Mouse (Mus musculus): Measurements from ENCODE around the gene Tmem179b.
"Not testable (repeated sequence)": the region's sequence is repeated elsewhere in the genome, so short reads cannot be mapped to it uniquely, and the experiment has no call there.

Tmem179b gene

DNA sequence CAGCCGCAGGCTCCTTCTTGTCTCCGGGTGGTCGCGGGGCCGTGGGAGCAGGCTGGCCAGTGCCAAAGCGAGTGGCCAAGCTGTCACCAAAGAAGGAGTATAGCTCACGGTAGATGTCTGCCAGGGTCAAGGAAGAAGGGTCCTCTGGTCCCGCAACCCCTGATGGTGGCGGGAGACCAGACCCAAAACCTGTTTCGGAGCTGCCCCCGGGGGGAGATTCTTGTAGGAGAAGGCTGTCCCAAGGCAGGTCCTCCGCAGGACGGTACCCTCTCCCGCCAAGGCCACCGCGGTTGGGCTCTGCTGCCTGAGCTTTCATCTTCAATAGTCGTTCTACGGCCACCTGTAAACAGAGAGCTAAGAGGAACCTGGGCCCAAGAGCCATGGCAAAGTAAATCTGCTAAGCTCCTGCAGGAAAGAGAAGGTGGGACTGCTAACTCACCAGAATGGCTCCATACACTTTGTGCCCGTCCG is 719 bp upstream of the Tmem179b start:
- DNase-seq: no peak

DNA sequence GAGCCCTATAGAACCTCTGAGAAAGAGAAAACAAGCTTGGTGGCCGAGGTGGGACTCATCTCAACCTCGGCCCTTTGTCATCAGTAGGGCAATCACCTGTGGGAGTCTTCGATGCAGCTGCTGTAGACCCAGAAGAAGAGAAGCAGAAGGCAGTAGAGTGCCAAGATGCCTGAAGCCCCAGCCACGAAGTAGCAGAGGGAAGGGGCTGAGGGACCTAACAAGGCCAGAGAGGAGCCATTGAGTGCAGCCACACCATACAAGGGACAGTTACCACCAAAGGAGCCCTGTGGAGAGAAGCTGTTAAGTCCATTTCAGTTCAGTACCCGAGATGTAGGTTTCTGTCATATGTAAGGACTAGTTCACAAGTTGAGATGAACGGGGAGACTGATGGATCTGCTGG is 858 bp downstream of the Tmem179b start:
- DNase-seq: no peak

DNA sequence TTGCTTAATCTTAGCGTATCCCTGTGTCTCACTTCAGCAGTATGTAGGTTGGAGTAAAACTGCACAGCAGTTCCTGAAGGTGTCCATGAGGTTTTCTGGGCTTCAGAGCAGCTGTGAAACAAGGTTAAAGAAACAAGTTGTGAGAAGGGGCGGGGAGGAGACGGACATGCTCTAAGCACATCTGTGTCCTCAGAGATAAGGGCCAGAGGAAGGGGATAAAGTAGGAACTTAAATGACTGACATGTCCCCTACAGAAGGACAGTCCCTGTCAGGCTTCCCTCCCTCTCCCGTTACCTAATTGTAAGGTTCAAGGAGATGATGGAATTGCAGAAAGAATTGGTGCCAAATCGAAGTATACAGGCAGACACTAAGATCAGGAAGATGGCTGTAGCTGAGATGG is 1.3 kb downstream of the Tmem179b start:
- DNase-seq: no peak

DNA sequence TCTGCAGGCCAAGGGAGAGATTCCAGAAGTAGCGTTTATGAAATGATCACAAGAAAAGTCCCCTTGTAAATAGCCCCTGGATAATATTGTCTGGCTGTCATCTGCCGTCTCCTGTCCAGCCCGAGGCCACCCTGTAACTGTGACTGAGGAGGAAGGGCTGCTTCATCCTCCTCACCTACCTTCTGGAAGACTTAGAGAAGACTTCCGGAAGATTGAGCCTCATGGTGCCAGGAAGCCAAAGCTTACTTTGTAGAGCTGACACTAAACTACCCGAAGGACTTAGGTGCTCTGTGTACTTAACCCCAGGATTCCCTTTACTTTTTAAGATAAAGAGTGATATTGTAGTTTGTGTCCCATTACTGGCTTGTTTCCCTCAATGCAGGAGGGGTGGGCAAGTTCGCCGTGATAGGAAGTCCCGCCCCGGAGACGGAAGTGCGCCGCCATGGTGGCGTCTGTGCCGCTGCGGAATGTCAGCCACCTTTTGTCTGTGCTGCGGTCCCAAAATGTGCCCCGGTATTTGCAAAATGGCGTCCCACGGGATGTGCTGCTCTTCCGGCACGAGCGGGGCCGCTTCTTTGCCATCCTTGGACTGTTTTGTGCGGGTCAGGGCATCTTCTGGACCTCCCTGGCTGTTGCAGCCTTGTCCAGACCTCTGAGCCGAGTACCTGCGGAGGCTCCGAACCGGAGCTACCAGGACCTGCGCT is 3.5 kb downstream of the Tmem179b start, which contains the start of gene Tmem223:
Gene Tmem223 (plus strand): TSS at position 430 of the 704 bp plus-strand sequence.
- peak; percentile 87 for DNase-seq

DNA sequence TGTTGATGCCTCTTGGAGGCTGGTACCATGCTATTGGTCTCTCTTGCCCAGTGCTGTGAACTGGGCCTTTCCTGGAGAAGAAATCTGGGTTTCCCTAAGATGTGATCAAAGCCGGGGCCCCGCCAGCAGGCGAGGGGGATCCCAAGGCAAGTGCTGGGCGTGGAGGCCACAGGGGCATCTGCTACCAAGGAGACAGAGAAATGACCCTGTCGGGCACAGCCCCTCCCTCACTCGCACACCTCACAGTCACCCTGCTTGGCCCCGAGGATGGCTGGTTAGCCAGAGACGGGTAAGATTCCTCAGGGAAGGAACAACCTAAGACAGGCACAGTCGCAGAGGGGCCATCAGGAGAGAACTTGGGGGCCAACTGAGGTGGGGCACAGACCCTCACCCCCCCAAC is 8.7 kb downstream of the Tmem179b start:
- DNase-seq: no peak

DNA sequence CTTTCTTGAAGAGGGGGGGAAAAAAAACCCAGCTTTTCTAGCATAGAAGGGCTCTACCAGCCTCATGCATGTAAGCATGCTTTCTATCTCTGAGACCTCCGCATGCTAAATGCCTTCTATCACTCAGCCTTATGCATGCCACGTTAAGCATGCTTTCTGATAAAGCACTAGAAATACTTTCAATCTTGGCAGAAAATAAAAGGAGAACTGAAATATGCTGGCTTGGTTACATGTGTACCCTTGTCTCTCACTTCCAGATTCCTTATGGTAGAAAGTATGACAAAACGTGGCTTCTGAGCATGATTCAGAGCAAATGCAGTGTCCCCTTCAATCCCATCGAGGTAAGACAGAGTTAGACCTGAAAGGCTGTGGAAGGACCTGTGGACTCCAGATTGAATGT is 11.0 kb downstream of the Tmem179b start:
- DNase-seq: no peak

DNA sequence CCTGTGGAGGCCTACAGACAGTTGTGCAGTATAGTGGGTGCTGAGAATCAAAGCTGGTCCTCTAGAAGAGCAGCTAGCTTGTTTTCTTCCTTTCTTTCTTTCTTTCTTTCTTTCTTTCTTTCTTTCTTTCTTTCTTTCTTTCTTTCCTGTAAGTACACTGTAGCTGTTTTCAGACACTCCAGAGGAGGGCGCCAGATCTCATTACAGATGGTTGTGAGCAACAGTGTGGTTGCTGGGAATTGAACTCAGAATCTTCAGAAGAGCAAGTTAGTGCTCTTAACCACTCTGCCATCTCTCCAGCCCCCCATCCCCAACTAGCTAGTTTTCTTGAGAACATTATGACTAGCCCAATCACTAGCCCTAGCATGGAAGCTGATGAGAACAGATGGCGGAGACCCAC is 13.5 kb downstream of the Tmem179b start:
- peak; percentile 14 for DNase-seq

DNA sequence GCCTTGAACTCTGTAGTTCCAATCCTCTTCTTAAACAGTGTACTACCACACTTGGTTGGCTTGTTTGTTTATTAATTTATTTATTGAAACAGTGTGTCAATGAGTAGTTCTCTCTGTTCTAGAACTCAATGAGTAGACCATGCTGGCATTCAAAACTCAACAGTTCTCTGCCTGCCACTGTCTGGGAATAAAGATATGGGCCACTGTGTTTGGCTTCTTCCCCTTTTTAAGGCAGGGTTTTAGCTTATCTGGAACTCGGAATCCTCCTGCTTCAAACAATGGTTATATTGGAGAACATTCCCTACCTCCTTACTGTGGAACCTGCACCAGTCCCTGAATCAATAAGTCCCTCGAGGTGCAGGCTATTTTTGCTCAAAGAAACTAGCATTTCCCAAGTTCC is 15.4 kb downstream of the Tmem179b start:
- no peak for DNase-seq

DNA sequence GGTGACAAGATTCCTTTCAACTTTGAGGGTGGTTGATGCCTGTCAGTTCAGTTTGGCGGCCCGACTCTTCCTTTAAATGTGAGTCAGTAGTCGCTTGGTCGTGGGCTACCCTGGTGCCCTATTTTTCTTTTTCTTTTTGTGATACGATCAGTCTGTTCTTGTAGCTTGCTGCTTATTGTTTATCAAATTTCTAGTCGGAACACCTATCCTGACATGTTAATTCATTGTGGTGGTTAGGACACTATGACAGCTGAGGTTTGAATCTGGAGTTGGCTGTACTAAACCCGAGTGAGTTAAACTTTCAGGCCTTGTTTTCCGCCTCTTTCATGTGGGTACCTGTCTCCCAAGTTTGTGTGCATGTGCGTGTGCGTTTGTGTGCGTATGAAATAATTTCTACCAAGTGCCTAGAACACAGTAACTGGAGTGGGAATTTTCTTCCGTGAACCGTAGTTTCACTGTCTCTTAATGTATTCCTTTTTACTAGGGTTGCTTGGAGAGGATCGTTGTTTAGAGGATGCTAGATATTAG is 16.7 kb downstream of the Tmem179b start:
- no peak for DNase-seq

DNA sequence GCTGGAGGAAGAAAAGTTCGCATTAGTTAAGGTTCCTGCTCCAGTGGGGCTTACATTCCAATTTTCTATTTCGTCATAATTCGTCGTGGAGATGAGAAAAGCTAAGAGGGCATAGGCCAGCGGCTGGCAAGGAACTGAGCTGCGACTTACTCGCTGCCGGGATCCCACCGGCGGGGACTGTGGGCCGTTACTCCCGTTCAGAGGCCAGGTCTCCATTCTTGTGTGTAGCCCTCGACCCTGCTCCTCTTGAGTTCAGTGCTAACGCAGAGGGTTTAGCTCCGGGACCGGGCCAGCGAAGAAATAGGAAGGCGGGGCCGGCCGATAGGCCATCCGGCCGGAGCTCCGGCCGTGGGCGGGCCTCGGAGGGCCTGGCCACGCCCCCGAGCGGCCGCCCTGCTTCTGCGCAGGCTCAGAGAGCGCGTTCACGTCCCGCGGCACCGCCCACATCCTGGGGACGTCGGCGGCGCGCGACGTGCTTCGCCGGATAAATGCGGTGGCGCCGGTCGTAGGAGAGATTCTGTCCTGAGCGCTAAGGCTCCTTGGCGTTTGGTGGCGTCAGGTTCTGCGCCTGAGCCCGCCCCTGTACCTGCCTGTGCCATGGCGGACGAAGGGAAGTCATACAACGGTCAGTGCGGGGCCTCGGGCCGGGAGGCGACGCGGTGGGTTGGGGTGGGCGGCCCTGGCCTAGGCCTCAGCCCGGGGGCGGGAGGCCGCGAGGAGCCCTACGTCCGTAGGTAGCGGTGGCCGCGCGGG is 17.5 kb downstream of the Tmem179b start, which contains the start of gene Nxf1:
Gene Nxf1 (plus strand): TSS at position 439 of the 753 bp plus-strand sequence.
- peak; percentile 93 for DNase-seq

DNA sequence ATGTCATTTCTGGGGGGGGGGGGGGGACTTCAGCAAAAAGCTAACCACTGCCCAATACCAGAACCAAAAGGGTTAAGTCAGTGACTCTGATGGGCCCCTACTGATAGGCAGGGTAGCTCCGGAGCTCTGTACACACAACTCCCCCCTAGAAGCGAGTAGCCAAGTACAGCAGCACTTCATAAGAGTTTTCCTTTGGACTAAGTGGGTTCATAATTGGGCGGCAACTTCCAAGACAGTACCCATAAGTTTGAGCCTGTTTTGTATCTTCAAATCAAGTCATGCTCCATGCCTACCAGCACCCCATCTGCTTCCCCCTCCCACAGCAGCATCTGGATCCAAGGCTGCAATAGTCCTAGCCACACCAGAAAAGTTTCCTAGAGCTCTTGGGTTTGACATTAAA is 18.6 kb downstream of the Tmem179b start:
- DNase-seq: no peak

DNA sequence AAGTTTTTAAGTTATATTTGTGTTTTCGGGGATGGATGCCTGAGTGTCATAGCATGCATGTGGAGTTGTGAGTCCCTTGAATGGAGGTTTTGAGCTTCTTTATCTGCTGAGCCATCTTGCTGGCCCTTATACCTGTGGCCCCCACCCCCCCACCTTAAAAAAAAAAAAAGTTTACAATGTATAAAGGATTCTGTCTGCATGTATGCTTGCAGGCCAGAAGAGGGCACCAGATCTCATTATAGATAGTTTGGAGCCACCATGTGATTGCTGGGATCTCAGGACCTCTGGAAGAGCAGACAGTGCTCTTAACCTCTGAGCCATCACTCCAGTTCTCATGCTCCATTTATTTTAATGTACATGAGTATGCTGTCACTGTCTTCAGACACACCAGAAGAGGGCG is 26.9 kb downstream of the Tmem179b start:
- no peak for DNase-seq

DNA sequence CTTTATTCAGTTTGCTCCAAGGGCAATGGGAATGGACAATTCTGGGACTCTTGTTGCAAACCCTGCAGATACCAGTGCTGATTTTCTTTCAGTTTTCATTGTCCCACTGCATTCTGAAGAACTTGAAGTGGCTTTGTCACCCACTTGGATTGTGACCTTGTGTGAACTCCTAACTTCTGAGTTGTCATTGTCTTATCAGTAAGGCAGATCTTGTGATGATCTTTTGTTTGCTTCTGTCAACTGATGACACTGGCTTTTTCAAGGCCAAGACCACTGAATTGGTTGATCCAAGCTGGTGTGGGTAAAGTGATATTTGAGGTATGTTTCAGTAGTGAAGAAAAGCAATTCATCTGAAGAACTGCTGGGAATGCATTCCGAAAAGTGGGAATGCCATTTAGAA is 28.9 kb downstream of the Tmem179b start:
- DNase-seq: no peak

DNA sequence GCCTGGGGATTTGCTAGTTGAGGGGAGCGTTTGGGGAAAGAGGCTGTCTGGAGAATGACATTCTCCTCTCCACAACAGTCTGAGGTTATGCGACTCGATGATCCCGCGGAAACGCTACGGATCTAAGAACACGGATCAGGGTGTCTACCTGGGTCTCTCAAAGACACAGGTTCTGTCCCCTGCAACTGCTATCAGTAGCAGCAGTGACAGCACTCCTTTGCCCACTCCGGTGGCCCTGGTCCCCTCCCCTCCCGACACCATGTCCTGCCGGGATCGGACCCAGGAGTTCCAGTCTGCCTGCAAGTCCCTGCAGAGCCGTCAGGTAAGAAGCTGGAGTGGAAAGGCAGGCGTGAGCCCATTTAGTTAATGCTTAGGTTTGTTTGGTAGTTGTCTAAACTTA is 32.1 kb downstream of the Tmem179b start:
- DNase-seq: no peak

DNA sequence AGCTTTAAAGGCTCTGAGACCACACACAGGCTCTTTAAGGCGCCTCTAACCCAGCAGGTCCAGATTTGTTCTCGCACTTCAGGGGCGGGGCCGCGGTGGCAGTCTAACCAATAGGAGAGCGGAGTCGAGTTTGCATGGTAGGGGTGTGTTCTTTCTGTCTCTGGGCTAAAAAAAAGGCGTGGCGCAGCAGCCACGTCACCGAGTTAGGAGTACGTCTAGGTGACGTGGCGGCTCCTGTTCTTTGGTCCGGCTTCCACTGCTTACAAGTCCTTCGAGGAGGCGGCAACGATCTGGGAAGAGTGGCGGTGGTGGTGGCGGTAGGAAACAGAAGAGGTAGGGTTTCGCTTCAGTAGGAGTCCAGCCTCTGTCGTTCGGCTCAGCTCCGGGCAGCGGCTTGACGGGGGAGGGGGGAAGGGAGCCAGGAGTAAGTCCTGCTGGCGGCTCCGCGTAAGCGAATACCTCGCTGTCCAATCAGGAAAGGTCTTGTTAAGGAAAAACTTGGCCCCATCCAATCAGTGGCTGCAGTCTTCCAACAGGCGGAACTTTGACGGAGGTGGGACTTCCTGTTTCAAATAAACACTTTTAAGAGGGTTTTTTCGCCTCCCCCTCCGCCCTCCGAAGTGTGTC is 32.9 kb downstream of the Tmem179b start, which contains the start of gene Stx5a:
Gene Stx5a (plus strand): TSS at position 171 of the 627 bp plus-strand sequence.
- peak; percentile 99 for DNase-seq

DNA sequence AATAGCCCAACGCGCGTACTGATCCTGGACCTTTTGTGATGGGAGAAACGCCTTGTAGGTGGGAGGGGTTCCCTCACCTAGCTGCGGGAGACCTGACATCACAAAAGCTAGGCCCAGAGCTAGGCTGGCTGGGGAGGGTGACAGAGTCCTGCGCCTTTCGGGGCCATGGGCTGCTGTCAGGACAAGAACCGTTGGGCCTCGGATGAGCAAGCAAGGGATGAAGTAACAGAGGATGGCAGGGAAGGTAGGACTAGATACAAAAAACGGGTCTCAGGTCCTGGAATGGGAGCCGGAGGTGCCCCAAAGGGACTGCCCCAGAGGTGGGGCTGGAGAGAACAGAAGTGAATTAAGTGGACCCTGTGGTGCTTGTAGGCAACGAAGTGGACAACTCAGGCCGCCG is 33.7 kb downstream of the Tmem179b start, which contains the start of gene 1700092M07Rik:
Gene 1700092M07Rik (plus strand): TSS at position 116 of the 400 bp plus-strand sequence.
- DNase-seq: no peak

DNA sequence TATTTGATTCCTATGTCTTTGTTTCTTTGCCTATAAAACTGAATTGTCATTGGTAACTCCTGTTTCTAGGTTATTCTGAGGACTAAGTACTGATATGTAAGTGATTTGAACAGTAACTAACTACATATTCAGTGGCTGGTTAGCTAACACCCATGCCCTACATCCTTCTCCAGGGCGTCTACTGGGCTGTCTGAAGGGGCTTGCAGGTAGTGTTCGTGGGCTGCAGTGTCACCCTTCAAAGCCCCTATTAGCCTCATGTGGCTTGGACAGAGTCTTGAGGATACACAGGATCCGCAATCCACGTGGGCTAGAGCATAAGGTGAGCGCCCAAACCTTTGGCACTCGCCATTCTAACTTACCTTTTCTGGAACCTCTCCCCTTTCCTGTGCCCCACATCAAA is 34.6 kb downstream of the Tmem179b start:
- no peak for DNase-seq

DNA sequence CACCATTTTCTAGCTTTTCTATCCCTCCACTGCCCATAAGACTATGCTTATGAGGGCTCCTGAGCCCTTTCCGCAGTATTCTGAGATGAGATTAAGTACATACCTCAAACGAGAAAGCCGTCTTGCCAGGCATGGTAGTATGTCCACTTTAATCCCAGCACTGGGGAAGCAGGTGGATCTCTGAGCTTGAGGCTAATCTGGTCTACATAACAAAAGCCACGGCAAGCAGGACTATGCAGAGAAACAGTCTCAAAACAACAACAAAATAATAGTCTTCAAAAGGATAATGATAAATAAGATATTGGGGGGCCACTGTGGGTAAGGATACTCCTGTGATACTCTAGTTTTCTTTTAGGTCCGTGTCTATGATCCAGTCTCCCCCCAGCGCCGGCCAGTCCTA is 35.4 kb downstream of the Tmem179b start:
- DNase-seq: no peak

DNA sequence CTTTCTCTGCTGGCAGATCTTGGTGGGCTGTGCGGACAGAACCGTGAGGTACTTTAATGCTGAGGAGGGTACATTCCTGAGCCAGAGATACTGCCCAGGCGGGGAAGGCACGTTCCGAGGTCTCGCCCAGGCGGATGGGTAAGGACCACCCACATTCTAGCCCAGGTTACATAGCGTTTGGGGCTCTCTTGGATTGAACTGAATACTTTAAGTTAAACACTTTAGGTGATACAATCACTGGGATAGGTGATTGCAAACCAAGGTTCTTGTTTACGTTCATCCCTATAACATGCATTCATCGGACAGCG is 38.2 kb downstream of the Tmem179b start:
- no peak for DNase-seq

DNA sequence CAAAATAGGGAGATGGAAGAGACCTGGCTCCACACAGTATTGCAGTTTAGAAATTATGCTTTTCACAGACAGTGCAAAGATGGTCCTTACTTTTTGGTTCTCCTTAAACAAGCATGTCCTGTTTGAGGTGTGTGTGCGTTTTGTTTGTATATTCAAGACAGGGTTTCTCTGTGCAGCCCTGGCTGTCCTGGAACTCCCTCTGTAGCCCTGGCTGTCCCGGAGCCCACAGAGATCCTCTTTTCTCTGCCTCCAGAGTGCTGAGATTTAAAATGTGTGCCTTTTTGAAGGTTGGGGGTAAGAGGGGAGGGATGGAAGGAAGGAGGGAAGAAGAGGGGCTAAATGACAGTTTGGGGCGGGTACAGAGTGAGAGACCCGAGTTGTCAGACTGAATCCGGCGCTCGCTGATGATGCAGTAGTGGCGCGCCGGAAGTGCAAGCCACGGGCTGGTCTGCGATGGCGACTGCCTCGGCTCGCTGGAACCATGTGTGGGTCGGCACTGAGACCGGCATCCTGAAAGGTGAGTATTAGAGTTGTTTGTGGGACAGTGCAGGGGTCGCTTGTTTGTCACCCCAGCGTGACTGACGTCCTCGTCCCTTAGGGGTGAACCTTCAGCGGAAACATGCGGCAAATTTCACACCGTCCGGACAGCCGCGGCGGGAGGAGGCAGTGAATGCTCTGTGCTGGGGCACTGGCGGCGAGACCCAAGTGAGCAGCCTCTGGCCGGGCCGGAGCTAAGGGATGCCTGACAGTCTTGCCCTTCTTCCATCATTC is 38.7 kb downstream of the Tmem179b start, which contains the start of gene Wdr74:
Gene Wdr74 (plus strand): TSS at position 439 of the 771 bp plus-strand sequence.
- peak; percentile 96 for DNase-seq

DNA sequence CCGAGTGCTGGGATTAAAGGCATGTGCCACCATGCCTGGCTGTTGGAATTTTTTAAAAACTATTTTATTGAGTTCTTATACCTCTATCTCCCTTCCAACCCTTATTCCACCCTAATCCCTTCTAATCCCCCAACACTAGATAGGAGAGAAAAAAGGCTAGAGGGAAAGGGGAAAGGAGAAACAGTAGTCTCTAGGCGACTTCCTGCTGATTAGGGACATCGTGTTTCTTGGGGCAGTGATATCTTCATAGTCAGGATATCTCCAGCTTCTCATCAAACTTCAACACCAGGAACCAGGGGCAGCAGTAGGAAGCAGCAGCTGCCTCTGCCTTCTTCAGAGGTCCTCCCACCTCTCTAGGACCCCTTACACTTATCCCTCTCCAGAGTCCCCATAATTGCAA is 39.9 kb downstream of the Tmem179b start:
- DNase-seq: no peak

DNA sequence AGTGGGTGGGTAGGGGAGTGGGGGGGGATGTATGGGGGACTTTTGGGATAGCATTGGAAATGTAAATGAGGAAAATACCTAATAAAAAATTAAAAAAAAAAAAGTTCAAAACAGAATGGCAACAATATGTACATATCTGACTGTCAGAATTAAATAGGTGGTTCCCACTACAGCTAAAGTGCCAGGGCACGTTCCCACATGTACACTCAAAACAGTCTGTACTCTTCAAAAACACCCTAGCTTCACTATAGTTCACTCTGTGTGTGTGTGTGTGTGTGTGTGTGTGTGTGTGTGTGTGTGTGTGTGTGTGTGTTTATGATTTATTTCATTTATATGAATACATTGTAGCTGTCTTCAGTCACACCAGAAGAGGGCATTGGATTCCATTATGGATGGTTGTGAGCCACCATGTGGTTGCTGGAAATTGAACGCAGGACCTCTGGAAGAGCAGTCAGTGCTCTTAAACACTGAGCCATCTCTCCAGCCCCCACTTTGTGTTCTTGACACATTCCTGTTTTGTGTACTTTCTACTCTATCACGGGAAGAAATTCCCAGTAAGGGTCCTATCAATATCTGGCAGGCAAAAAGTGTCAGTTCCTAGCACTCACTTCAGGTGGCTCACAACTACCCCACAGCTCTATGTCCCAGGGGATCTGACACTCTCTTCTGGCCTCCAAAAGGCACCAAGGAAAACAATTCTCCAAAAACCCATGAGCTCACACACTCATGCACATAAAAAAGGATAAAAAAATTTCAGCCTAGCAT is 45.8 kb downstream of the Tmem179b start:
- not testable (repeated sequence) for DNase-seq
